Mouse (Mus musculus) subcutaneous adipose tissue, adult 2 months (tissue): ENCODE data around the gene Tmbim1. TPM values are rescaled to one million over a fixed set of nuclear protein-coding genes. Genes with fewer than 3 reads are reported as not detected.

Experiments used
- polyA plus RNA-seq: library from polyadenylated mRNA; depleted of rRNA; stranded (reverse); fragments of >200 nt; gene quantifications from 2 replicates; pipeline ENCODE4 v1.2.3, GENCODE M21; 2012; ENCODE audit warnings: low replicate concordance; rRNA removed

Tmbim1 gene
- 198 and 343 TPM in 2 replicates for polyA plus RNA-seq

GRCm38 (mm10) chr1:74305522-74305921 is at the start of gene Tmbim1:
Gene Tmbim1, minus strand, starts transcription at chr1:74305622.

GRCm38 (mm10) chr1:74284543-74285160 is 20.8 kb downstream of the Tmbim1 start, which contains the start of the genes Aamp and Pnkd:
Gene Aamp, minus strand, starts transcription at chr1:74284738.
Gene Pnkd, plus strand, starts transcription at chr1:74284930.

GRCm38 (mm10) chr1:74278538-74278937 is 26.9 kb downstream of the Tmbim1 start, which contains the start of gene Gpbar1:
Gene Gpbar1, plus strand, starts transcription at chr1:74278550.

Other genes starting within 250 kb of the Tmbim1 start
- 238 and 411 TPM in 2 replicates for gene Tns1, start 181.2 kb downstream of the Tmbim1 start, polyA plus RNA-seq
- 0.99 and 4.1 TPM in 2 replicates for gene Rufy4, start 180.1 kb downstream of the Tmbim1 start, polyA plus RNA-seq
- gene Cxcr2, start 151.6 kb downstream of the Tmbim1 start, polyA plus RNA-seq = 0.23 and 2.8 TPM in 2 replicates
- gene Cxcr1, start 111.0 kb downstream of the Tmbim1 start, polyA plus RNA-seq = not detected in 2 replicates
- gene Arpc2, start 69.5 kb downstream of the Tmbim1 start, polyA plus RNA-seq = 130 and 154 TPM in 2 replicates
- 0.29 and 1.5 TPM in 2 replicates for gene Gpbar1, start 27.1 kb downstream of the Tmbim1 start, polyA plus RNA-seq
- gene Aamp, start 20.9 kb downstream of the Tmbim1 start, polyA plus RNA-seq = 174 and 184 TPM in 2 replicates
- 64.7 and 99.9 TPM in 2 replicates for gene Pnkd, start 20.7 kb downstream of the Tmbim1 start, polyA plus RNA-seq
- gene Catip, start 56.5 kb upstream of the Tmbim1 start, polyA plus RNA-seq = 2.1 and 2.8 TPM in 2 replicates
- gene Slc11a1, start 69.6 kb upstream of the Tmbim1 start, polyA plus RNA-seq = 67.9 and 69.7 TPM in 2 replicates
- 134 and 200 TPM in 2 replicates for gene Ctdsp1, start 85.9 kb upstream of the Tmbim1 start, polyA plus RNA-seq
- gene Vil1, start 103.8 kb upstream of the Tmbim1 start, polyA plus RNA-seq = 0.45 and 0.99 TPM in 2 replicates
- 15.8 and 31.4 TPM in 2 replicates for gene Cnot9, start 200.4 kb upstream of the Tmbim1 start, polyA plus RNA-seq
- 0.13 and 0.57 TPM in 2 replicates for gene Plcd4, start 237.3 kb upstream of the Tmbim1 start, polyA plus RNA-seq
- gene Usp37, start 238.7 kb upstream of the Tmbim1 start, polyA plus RNA-seq = 3.1 and 7.2 TPM in 2 replicates